Mouse (Mus musculus): ENCODE results near the gene Ikbkg.

- TF ChIP-seq TCF3 (IDR thresholded peaks at IDR 0.05; ENCODE audit: insufficient read length, low read depth) (no peak), POLR2A (IDR thresholded peaks at IDR 0.05; ENCODE audit: insufficient read length, low read depth) (no peak), MYOD1 (IDR thresholded peaks at IDR 0.05; ENCODE audit: control insufficient read depth in 1 of 3, insufficient read length in 2 of 3, low read depth in 2 of 3) (no peak), POLR2AphosphoS2 (IDR thresholded peaks at IDR 0.05; ENCODE audit: insufficient read length, low read depth) (no peak), MYOG (IDR thresholded peaks at IDR 0.05; ENCODE audit: control insufficient read depth in 1 of 3, insufficient read depth in 1 of 3, insufficient read length in 2 of 3, low read depth in 2 of 3) (no peak), MAX (IDR thresholded peaks at IDR 0.05; ENCODE audit: low read depth) (no peak), CEBPB (IDR thresholded peaks at IDR 0.05; ENCODE audit: insufficient read depth, poor library complexity, severe bottlenecking) (no peak)
Observed at GRCm38 (mm10) chrX:74384451-74384850, 8.6 kb upstream of the Ikbkg start.
